Mouse (Mus musculus): ENCODE data around the gene Plekhg3. TPM values are rescaled to one million over a fixed set of nuclear protein-coding genes. Genes with fewer than 3 reads are reported as not detected.

Gene Plekhg3
- polyA plus RNA-seq (2014; fragmentation: Illumina TruSeq; extraction: RNeasy Lipid Tissue Mini Kit (QIAGEN cat#74804); ENCODE audit: low read depth, low replicate concordance): 0.80 TPM

DNA sequence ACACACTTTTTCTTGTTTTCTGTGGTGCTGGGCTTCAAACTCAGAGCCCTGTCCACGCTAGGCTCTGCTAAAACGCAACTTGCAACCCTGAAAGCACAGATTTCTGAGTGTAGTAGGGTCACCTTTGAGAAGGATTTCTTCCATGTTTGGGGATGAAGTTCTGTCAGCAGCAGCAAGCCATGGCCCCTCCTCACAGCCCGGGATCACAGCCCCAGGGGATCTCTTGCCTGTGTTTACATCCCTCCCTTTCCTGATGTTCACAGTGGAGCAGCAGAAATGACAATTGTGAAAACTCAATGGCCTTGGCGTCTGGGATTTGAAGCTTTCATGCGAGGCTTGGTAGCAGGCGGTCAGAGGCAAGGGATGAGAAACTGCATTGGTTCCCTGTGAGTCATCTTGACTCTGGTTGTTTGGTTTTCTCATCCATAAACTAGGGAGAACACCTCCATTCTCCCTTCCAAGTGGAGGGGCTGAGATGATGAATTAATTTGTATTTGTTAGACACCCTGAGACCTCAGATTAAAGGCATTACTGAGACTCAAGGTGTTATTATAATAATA is at the start of gene Plekhg3:
TSS of gene Plekhg3 (plus strand) at position 312 of the 560 bp plus-strand sequence.

Other genes with a start within 250 kb of the Plekhg3 start
- gene Akap5, start 206.0 kb upstream of the Plekhg3 start, polyA plus RNA-seq (2014; fragmentation: Illumina TruSeq; extraction: RNeasy Lipid Tissue Mini Kit (QIAGEN cat#74804); ENCODE audit: low read depth, low replicate concordance): 0.52 TPM
- gene Zbtb25, start 161.3 kb upstream of the Plekhg3 start, polyA plus RNA-seq (2014; fragmentation: Illumina TruSeq; extraction: RNeasy Lipid Tissue Mini Kit (QIAGEN cat#74804); ENCODE audit: low read depth, low replicate concordance): 68.3 TPM
- 1.8 TPM for gene Zbtb1, start 160.6 kb upstream of the Plekhg3 start, polyA plus RNA-seq (2014; fragmentation: Illumina TruSeq; extraction: RNeasy Lipid Tissue Mini Kit (QIAGEN cat#74804); ENCODE audit: low read depth, low replicate concordance)
- gene Hspa2, start 126.7 kb upstream of the Plekhg3 start, polyA plus RNA-seq (2014; fragmentation: Illumina TruSeq; extraction: RNeasy Lipid Tissue Mini Kit (QIAGEN cat#74804); ENCODE audit: low read depth, low replicate concordance): 382 TPM
- 274 TPM for gene Ppp1r36, start 113.4 kb upstream of the Plekhg3 start, polyA plus RNA-seq (2014; fragmentation: Illumina TruSeq; extraction: RNeasy Lipid Tissue Mini Kit (QIAGEN cat#74804); ENCODE audit: low read depth, low replicate concordance)
- 0.81 TPM for gene Sptb, start 179.7 kb downstream of the Plekhg3 start, polyA plus RNA-seq (2014; fragmentation: Illumina TruSeq; extraction: RNeasy Lipid Tissue Mini Kit (QIAGEN cat#74804); ENCODE audit: low read depth, low replicate concordance)
- 52.5 TPM for gene Churc1, start 234.6 kb downstream of the Plekhg3 start, polyA plus RNA-seq (2014; fragmentation: Illumina TruSeq; extraction: RNeasy Lipid Tissue Mini Kit (QIAGEN cat#74804); ENCODE audit: low read depth, low replicate concordance)
- gene Fntb, start 234.7 kb downstream of the Plekhg3 start, polyA plus RNA-seq (2014; fragmentation: Illumina TruSeq; extraction: RNeasy Lipid Tissue Mini Kit (QIAGEN cat#74804); ENCODE audit: low read depth, low replicate concordance): 2.7 TPM

Measured in testis, adult 10 weeks (tissue).